Mouse (Mus musculus) heart, embryonic 10.5 days (tissue): ENCODE results near the gene Tsen34. TPM values are rescaled to one million over a fixed set of nuclear protein-coding genes. Genes with fewer than 3 reads are reported as not detected.
A peak's percentile ranks its signal among the peaks of the same experiment; 100 is the strongest.

Experiments used
- DNase-seq: peaks from one replicate; pipeline ENCODE4 v3.0.0-alpha.2; 2017; ENCODE audit warnings: low spot score
- H3K27ac ChIP-seq: fragments of 300-500 bp; sonication (generic); 2 replicates; pipeline ENCODE4 v1.5.1; 2016; ENCODE audit warnings: mild to moderate bottlenecking
- H3K27me3 ChIP-seq: fragments of 300-500 bp; sonication (generic); 2 replicates; pipeline ENCODE4 v1.6.1; 2016; ENCODE audit warnings: mild to moderate bottlenecking; ENCODE audit not compliant: poor library complexity, insufficient read depth, severe bottlenecking
- H3K36me3 ChIP-seq: fragments of 300-500 bp; sonication (generic); 2 replicates; pipeline ENCODE4 v1.6.1; 2016; ENCODE audit warnings: mild to moderate bottlenecking, moderate library complexity
- H3K4me1 ChIP-seq: fragments of 300-500 bp; sonication (generic); 2 replicates; pipeline ENCODE4 v1.6.1; 2016; ENCODE audit warnings: mild to moderate bottlenecking
- H3K4me3 ChIP-seq: fragments of 300-500 bp; sonication (generic); 2 replicates; pipeline ENCODE4 v1.5.1; 2016; ENCODE audit warnings: mild to moderate bottlenecking, moderate library complexity
- H3K9me3 ChIP-seq: fragments of 300-500 bp; sonication (generic); 2 replicates; pipeline ENCODE4 v1.6.1; 2016; ENCODE audit warnings: mild to moderate bottlenecking, moderate library complexity
- WGBS: fragments of 180-500 bp; shearing (Covaris S2); methylation state at CpG from one replicate; pipeline ENCODE4 v1.1.7; 2016; 5-methylcytosine and 5-hydroxymethylcytosine counted together
- polyA plus RNA-seq: library from polyadenylated mRNA; unstranded; fragments of >200 nt; fragmentation: Nextera tagmentation; extraction: Ambion mirVana; gene quantifications from 2 replicates; pipeline ENCODE4 v1.2.1, GENCODE M21; 2016

Tsen34 gene
- polyA plus RNA-seq, 1 experiment from 2014 or later, result 268 TPM

DNA sequence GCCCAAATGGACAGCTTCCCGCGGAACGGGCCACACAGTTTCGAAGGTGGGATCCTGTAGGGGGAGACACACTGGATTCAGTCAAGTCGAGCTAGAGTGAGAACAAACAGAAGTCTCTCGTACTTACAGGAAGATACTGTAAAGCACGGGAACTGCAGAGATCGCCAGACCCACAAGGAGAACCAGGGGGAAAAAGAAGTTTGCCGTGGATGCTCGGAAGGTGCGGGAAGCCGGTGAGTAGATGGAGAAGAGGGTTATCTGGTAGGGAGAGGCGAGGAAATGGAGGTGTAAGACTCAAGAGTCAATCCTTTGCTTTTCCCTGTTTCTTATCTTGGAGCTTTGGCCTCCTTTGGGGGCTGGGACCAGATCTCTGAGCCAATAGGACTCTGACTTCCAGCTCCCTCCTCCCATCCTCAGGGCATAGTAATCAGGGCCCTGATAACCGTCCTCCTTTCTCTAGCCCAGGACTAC lies 25.7 kb upstream of the Tsen34 start:
- peak overlapping the region; percentile 43 for H3K4me3 ChIP-seq
- no peaks in the 10 kb centered on the region for H3K9me3 ChIP-seq
- no peaks in the 10 kb centered on the region for H3K27me3 ChIP-seq
- H3K36me3 ChIP-seq, result peaks cover 18% of the 10 kb centered on the region
- peaks cover 28% of the 10 kb centered on the region for H3K4me1 ChIP-seq
- 6% methylated on average over 14 of the region's 14 CpGs for WGBS
- peak overlapping the region; percentile 25; the same call in 1 of the 2 replicates for H3K27ac ChIP-seq
- DNase-seq, result no peak

DNA sequence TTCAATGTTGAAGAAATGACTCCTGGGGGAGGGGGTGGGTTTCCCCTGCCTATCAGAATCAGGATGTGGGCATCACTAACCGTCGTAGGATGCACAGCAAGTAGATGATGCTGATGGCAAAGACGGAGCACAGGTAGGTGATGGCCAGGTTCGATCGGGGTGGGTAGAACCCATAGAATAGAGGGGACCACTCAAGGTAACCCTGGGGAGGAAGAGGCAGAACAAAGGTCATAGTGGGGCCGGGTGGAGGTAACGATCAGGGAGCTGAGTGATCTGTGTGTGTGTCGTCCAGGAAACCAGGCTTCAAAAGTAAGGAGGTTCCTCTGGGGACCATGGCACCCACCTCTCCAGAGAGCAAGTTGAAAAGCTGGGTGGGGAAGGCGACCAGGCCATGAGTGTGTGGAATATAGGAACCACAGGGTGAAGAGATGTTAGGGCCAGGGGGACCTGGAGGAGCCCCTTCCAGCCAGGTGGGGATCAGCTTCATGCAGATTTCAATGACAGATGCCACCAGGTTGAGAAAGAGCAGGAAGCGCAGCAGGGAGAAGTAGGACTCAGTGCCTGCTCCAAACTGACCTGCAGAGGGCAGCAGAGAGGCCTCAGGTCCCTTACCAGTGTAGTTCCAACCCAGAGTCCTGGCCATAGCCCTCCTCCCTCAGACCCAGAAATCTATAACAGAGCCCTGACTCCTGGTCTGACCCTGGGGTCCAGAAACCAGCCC lies 18.0 kb upstream of the Tsen34 start:
- H3K27me3 ChIP-seq, result no peaks in the 10 kb centered on the region

GRCm38 (mm10) chr7:3675228-3675548 lies 17.5 kb upstream of the Tsen34 start:
- H3K27me3 ChIP-seq, result no peaks in the 10 kb centered on the region
- peaks cover 8% of the 10 kb centered on the region; the same call in 1 of the 2 replicates for H3K36me3 ChIP-seq
- no peak overlapping the region for H3K4me3 ChIP-seq
- no peak overlapping the region for H3K27ac ChIP-seq
- no peaks in the 10 kb centered on the region for H3K4me1 ChIP-seq
- no peaks in the 10 kb centered on the region for H3K9me3 ChIP-seq
- 83% methylated on average over 3 of the region's 3 CpGs for WGBS
- DNase-seq, result no peak

More for the DNA sequence above, 18.0 kb upstream of the Tsen34 start:
- no peak overlapping the region for H3K27ac ChIP-seq
- WGBS, result 69% methylated on average over 10 of the region's 10 CpGs
- H3K9me3 ChIP-seq, result no peaks in the 10 kb centered on the region
- peak; percentile 91 for DNase-seq
- peaks cover 7% of the 10 kb centered on the region; the same call in 1 of the 2 replicates for H3K36me3 ChIP-seq
- no peak overlapping the region for H3K4me3 ChIP-seq
- H3K4me1 ChIP-seq, result no peaks in the 10 kb centered on the region

- H3K27ac ChIP-seq, result no peak overlapping the region
- DNase-seq, result no peak
- H3K4me1 ChIP-seq, result no peaks in the 10 kb centered on the region
- H3K27me3 ChIP-seq, result no peaks in the 10 kb centered on the region
- H3K36me3 ChIP-seq, result peaks cover 13% of the 10 kb centered on the region; the same call in 1 of the 2 replicates
- 85% methylated on average over 12 of the region's 12 CpGs for WGBS
- H3K9me3 ChIP-seq, result no peaks in the 10 kb centered on the region
- no peak overlapping the region for H3K4me3 ChIP-seq
These were observed 16.3 kb upstream of the Tsen34 start for GRCm38 (mm10) chr7:3676371-3676770.

- no peaks in the 10 kb centered on the region for H3K27me3 ChIP-seq
- no peak within 1 kb of the TSS for H3K4me3 ChIP-seq
- H3K9me3 ChIP-seq, result no peaks in the 10 kb centered on the region
- DNase-seq, result no peak
- H3K4me1 ChIP-seq, result no peaks in the 10 kb centered on the region
- no peak within 1 kb of the TSS for H3K27ac ChIP-seq
- WGBS, result 50% methylated on average over 9 of the region's 9 CpGs
- H3K36me3 ChIP-seq, result peaks cover 13% of the 10 kb centered on the region; the same call in 1 of the 2 replicates
These were observed 15.3 kb upstream of the Tsen34 start, which contains the start of gene Tmc4 for GRCm38 (mm10) chr7:3677342-3677741. Gene Tmc4 (minus strand): TSS chr7:3677553.

DNA sequence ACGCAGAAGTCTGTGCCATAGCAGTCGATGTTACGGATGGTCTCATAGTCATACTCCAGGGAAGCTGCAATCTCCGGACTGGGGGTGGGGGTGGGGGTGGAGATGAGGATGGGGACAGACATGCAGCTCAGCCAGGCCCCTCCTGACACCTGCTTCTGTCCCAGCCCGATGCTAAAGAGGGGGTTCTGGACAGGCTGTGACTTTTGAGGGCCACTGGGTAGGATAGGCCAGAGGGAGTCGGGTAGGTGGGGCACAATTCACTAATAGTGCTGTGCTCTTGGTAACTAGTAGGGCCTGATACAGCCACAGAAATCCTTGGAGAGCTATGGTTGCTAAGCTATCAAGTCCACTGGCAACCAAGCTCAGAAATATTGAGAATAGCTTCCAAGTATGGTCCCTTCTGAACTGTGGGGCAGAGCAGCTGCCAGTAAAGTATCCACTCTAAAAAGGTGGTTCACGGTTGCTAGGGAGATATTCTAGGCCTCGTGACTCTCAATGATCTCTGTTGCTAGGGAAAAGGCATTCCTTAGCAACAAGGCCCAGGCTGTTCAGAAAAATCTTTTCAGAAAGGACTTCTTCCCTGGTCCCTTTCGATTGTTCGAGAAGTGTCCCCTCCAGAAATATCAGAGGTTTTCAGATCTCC lies 8.6 kb upstream of the Tsen34 start:
- no peak overlapping the region for H3K4me3 ChIP-seq
- no peak overlapping the region for H3K27ac ChIP-seq
- no peaks in the 10 kb centered on the region for H3K27me3 ChIP-seq
- DNase-seq, result no peak
- H3K4me1 ChIP-seq, result no peaks in the 10 kb centered on the region
- 86% methylated on average over 10 of the region's 10 CpGs for WGBS
- no peaks in the 10 kb centered on the region for H3K9me3 ChIP-seq
- peaks cover 46% of the 10 kb centered on the region for H3K36me3 ChIP-seq

DNA sequence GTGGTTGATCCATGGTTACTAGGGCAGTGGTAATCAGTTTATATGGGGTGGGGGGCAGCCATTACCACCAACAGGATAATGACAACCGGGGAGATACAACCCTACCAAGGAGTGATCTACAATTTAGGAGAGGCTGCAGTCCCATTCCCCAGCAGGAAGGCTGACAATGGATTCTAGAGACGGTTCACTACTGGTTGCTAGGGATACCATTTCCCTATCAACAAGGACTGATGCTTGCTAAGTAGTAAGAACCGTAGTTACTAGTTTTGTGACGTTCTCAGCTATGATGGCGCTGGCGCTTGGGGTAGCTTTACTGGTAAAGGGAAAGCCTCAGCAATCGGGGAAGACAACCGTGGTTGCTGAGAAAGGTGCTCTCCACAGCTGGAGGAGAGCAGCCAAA lies 8.0 kb upstream of the Tsen34 start:
- 86% methylated on average over 8 of the region's 8 CpGs for WGBS
- Histone ChIP-seq H3K9me3 (no peaks in the 10 kb centered on the region), H3K27ac (no peak overlapping the region), H3K4me3 (no peak overlapping the region), H3K36me3 (peaks cover 46% of the 10 kb centered on the region), H3K4me1 (no peaks in the 10 kb centered on the region), H3K27me3 (no peaks in the 10 kb centered on the region)
- DNase-seq, result peak; percentile 52

DNA sequence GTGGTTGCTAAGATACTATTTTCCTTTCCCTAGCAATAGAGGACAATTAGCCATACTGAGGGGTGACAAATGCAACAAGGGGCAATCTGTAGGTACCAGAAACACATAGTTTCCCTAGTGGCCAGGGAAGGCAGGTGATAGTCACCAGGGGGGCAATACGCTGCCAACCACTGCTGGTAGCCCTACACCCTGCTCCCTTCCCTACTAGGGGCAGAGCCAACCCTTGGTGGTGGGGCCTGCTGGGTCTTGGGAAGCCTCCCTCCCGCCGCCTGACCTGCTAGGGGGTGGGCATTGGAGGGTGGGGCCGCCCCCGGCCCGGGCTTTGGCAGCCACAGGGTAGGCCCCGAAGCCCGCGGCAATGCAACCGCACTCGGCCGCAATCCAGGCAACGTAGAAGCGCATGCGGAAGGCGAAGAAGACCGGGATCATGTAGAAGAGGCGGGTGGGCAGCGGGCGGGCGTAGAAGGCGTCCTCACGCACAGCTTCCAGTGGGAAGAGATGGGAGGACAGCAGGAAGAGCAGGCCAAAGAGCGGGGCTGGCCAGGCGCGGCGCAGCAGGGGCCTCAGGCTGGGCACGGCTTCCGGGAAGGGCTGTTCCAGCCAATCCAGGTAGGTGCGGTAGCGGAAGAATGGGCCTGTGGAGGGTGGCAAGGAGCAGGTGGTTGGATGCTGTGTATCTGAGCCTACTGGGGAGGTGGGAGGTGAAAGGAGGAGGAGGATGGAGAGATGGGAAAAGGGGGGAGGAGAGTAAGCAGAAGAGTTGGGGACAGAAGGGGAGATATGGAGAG lies 7.1 kb upstream of the Tsen34 start:
- WGBS, result 84% methylated on average over 31 of the region's 31 CpGs
- Histone ChIP-seq H3K36me3 (peaks cover 40% of the 10 kb centered on the region), H3K27ac (no peak overlapping the region)

DNA sequence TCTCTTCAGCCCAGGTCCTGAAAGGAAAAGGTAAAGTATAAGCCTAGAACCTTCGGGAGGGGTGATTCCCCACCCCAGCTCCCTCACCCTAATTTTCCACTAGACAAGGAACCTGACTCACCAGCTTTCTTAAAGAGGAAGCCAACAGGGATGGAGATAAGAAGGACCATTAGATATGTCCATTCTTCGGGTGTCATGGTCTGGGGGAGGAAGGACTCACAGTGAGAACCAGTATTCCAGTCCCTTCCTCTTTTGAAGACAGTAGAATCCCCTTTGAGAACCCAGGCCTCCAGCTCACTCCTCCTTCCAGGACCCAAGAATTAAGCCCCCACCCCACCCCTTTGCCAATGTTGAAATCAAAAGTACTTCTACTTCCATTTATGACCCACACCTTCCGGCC lies 744 bp upstream of the Tsen34 start:
- H3K4me1 ChIP-seq, result peaks cover 21% of the 10 kb centered on the region; the same call in 1 of the 2 replicates
- H3K27me3 ChIP-seq, result no peaks in the 10 kb centered on the region
- DNase-seq, result no peak
- 28% methylated on average over 3 of the region's 3 CpGs for WGBS
- peaks cover 24% of the 10 kb centered on the region for H3K36me3 ChIP-seq
- no peaks in the 10 kb centered on the region for H3K9me3 ChIP-seq
- H3K27ac ChIP-seq, result peak overlapping the region; percentile 94
- H3K4me3 ChIP-seq, result peak overlapping the region; percentile 77

More for the DNA sequence above, 7.1 kb upstream of the Tsen34 start:
- Histone ChIP-seq H3K27me3 (no peaks in the 10 kb centered on the region), H3K9me3 (no peaks in the 10 kb centered on the region), H3K4me1 (no peaks in the 10 kb centered on the region), H3K4me3 (no peak overlapping the region)
- DNase-seq, result peak; percentile 64

- Histone ChIP-seq H3K27me3 (no peaks in the 10 kb centered on the region), H3K9me3 (no peaks in the 10 kb centered on the region), H3K4me1 (peaks cover 21% of the 10 kb centered on the region; the same call in 1 of the 2 replicates), H3K27ac (peak within 1 kb of the TSS; percentile 94), H3K36me3 (peaks cover 26% of the 10 kb centered on the region), H3K4me3 (peak within 1 kb of the TSS; percentile 77)
- peak; percentile 99 for DNase-seq
- under 1% methylated on average over 55 of the region's 55 CpGs for WGBS
These were observed 535 bp downstream of the Tsen34 start, which contains the start of gene Mboat7 for GRCm38 (mm10) chr7:3692987-3693808. Gene Mboat7 (minus strand): TSS chr7:3693523.

GRCm38 (mm10) chr7:3693809-3694075 lies 1.1 kb downstream of the Tsen34 start:
- H3K9me3 ChIP-seq, result no peaks in the 10 kb centered on the region
- peak overlapping the region; percentile 77 for H3K4me3 ChIP-seq
- WGBS, result 0% methylated on average over 18 of the region's 18 CpGs

More at GRCm38 (mm10) chr7:3693809-3694075, 1.1 kb downstream of the Tsen34 start:
- peaks cover 29% of the 10 kb centered on the region for H3K36me3 ChIP-seq
- peak overlapping the region; percentile 94 for H3K27ac ChIP-seq
- peaks cover 21% of the 10 kb centered on the region; the same call in 1 of the 2 replicates for H3K4me1 ChIP-seq
- H3K27me3 ChIP-seq, result no peaks in the 10 kb centered on the region
- DNase-seq, result no peak
